Mouse (Mus musculus) lung, adult 2 months (tissue): ENCODE results near the gene Trip12.

ENCODE experiments used
- CTCF ChIP-seq: fragments of 200-500 bp; IDR thresholded peaks from 2 replicates; pipeline ENCODE4 v1.5.1; 2011; ENCODE audit warnings: mild to moderate bottlenecking, low read length, control low read depth; ENCODE audit not compliant: insufficient read depth
- POLR2A ChIP-seq: fragments of 200-500 bp; IDR thresholded peaks from 2 replicates; pipeline ENCODE4 v1.6.1; 2011; ENCODE audit warnings: low read depth, mild to moderate bottlenecking, control low read depth, low read length, borderline replicate concordance; ENCODE audit errors: extremely low read depth

DNA sequence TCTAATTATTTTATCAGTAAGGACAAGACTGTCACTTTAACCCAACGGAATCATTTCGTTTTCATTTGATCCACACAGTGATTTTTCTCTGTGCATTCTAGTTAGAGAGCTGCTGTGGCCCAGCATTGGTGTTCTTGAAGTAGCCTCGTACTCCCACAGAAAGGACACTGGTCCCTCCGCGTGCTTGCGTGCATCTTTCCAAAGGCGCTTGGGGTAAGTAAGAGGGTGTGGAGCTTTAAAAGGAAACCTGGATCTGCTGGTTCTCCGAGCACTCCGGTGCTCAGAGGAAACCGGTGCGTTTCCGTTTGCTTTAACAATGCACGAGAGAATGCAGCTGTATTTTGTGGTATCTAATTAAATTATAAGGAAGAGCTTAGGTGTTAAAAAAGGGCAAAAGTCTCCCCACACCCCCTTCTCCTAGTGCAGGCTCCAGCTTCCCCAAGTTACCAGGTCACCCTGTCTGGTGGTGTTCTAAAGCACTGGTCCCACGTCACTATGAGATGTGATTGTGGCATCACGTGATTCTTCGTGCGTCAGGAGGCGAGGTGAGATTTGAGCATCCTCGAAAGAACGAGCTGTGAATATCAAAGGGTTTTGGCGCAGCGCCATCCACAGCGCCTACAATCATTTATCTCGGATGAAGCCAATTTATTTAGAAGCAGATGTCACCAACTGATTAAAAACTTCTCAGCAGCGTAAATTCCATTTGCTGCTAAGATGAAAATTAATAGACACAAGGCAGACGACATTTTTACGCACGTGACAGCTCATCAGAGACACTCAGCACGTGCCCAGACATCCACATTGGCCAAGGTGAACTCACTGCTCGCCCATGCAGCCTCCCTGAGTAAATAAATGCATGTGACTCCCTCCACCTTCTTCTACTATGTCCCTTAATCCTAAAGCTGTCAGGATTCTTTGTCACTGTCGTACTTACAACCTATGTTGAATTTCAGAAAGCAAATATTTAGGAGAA is 130.2 kb downstream of the Trip12 start:
- TF ChIP-seq CTCF: no peak
- no peak for TF ChIP-seq POLR2A
